Mouse (Mus musculus): ENCODE results near the gene Eif2ak4.

The Eif2ak4 gene

GRCm38 (mm10) chr2:118509688-118510446, 121.4 kb downstream of the Eif2ak4 start:
- no peak for DNase-seq (ENCODE audit: low read depth, low spot score)

GRCm38 (mm10) chr2:118510447-118511310, 122.3 kb downstream of the Eif2ak4 start:
- peak; percentile 46 for DNase-seq (ENCODE audit: low read depth, low spot score)

GRCm38 (mm10) chr2:118511779-118512417, 123.5 kb downstream of the Eif2ak4 start:
- DNase-seq (ENCODE audit: low read depth, low spot score) = no peak

- no peak for DNase-seq (ENCODE audit: low read depth, low spot score)
Measured at GRCm38 (mm10) chr2:118512418-118513377, 124.3 kb downstream of the Eif2ak4 start.

GRCm38 (mm10) chr2:118520042-118520933, 131.9 kb downstream of the Eif2ak4 start:
- peak; percentile 40 for DNase-seq (ENCODE audit: low read depth, low spot score)

GRCm38 (mm10) chr2:118522265-118522664, 133.8 kb downstream of the Eif2ak4 start:
- no peak for DNase-seq (ENCODE audit: low read depth, low spot score)

GRCm38 (mm10) chr2:118523163-118523730, 134.8 kb downstream of the Eif2ak4 start:
- no peak for DNase-seq (ENCODE audit: low read depth, low spot score)

- DNase-seq (ENCODE audit: low read depth, low spot score) = no peak
Measured at GRCm38 (mm10) chr2:118524811-118525210, 136.4 kb downstream of the Eif2ak4 start.
